Mouse (Mus musculus): Measurements from ENCODE around the gene Bcar1.

DNA sequence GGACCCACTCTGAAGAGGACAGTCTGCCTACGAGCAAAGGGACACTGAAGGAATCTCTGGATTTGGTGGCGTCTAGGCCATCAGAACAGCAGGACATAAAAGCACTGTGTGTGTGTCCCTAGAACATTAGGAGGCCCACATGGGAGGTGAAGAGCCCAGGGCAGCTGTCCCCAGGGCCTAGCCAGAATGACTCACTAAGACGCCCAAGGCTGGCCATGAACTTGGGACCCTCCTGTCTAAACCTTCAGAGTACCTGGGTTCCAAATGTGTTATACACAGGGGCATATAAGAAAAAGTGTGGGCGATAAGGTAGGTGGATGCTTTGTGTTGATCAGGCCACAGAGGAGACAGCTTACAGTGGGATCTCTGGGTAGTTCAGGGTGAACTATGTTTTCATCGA is 42.9 kb downstream of the Bcar1 start:
- TF ChIP-seq FOSL1 (IDR thresholded peaks at IDR 0.05; ENCODE audit: insufficient read depth, low read length, poor library complexity, severe bottlenecking) (no peak), CTCF (IDR thresholded peaks at IDR 0.05; ENCODE audit: control insufficient read depth, insufficient read depth, insufficient read length) (no peak), USF1 (IDR thresholded peaks at IDR 0.05; ENCODE audit: low read depth) (no peak), CEBPB (IDR thresholded peaks at IDR 0.05; ENCODE audit: low read depth) (no peak), MYOD1 (IDR thresholded peaks at IDR 0.05; ENCODE audit: control insufficient read depth, insufficient read length, low read depth) (no peak)
